Mouse (Mus musculus) spleen, adult 2 months (tissue): ENCODE results near the gene Grip2. TPM values are rescaled to one million over a fixed set of nuclear protein-coding genes. Genes with fewer than 3 reads are reported as not detected.

Source experiments
- DNase-seq, 2 experiments: peaks; one replicate each; pipeline versions ENCODE4 v3.0.0 to v3.0.0-alpha.2; 2012 to 2021; ENCODE audit warnings: low spot score in 2 of 2, low read depth in 1 of 2
- H3K27ac ChIP-seq: fragments of 200-500 bp; 2 replicates; pipeline ENCODE4 v1.5.1; 2012; ENCODE audit warnings: low read length, inconsistent platforms; ENCODE audit not compliant: insufficient read depth
- H3K27me3 ChIP-seq: fragments of 200-500 bp; 2 replicates; pipeline ENCODE4 v1.6.1; 2012; ENCODE audit warnings: mild to moderate bottlenecking, moderate library complexity, low read length, inconsistent platforms; ENCODE audit not compliant: control insufficient read depth, insufficient read depth
- H3K36me3 ChIP-seq: fragments of 200-500 bp; 2 replicates; pipeline ENCODE4 v1.6.1; 2012; ENCODE audit warnings: mild to moderate bottlenecking, low read length, inconsistent platforms; ENCODE audit not compliant: control insufficient read depth, insufficient read depth
- H3K4me1 ChIP-seq: fragments of 200-500 bp; 2 replicates; pipeline ENCODE4 v1.6.1; 2011; ENCODE audit warnings: inconsistent platforms; ENCODE audit not compliant: control insufficient read depth, insufficient read depth, insufficient read length
- H3K4me3 ChIP-seq: fragments of 200-500 bp; 2 replicates; pipeline ENCODE4 v1.5.1; 2011; ENCODE audit warnings: mild to moderate bottlenecking, inconsistent platforms; ENCODE audit not compliant: insufficient read depth, insufficient read length; ENCODE audit errors: extremely low read depth
- CTCF ChIP-seq: fragments of 200-500 bp; IDR thresholded peaks from 2 replicates; pipeline ENCODE4 v1.5.1; 2011; ENCODE audit warnings: mild to moderate bottlenecking, inconsistent platforms; ENCODE audit not compliant: insufficient read depth, insufficient read length, insufficient replicate concordance; ENCODE audit errors: extremely low read depth
- POLR2A ChIP-seq: fragments of 200-500 bp; IDR thresholded peaks from 2 replicates; pipeline ENCODE4 v1.6.1; 2011; ENCODE audit warnings: low read depth, low read length, inconsistent platforms
- WGBS: fragments of 180-500 bp; shearing (Covaris S2); methylation state at CpG from one replicate; pipeline ENCODE4 v1.1.7; 2018; 5-methylcytosine and 5-hydroxymethylcytosine counted together
- polyA plus RNA-seq: library from polyadenylated mRNA; depleted of rRNA; stranded (reverse); fragments of >200 nt; gene quantifications from 2 replicates; pipeline ENCODE4 v1.2.3, GENCODE M21; 2012

The Grip2 gene
- polyA plus RNA-seq, 1 experiment = 1.5 TPM

DNA sequence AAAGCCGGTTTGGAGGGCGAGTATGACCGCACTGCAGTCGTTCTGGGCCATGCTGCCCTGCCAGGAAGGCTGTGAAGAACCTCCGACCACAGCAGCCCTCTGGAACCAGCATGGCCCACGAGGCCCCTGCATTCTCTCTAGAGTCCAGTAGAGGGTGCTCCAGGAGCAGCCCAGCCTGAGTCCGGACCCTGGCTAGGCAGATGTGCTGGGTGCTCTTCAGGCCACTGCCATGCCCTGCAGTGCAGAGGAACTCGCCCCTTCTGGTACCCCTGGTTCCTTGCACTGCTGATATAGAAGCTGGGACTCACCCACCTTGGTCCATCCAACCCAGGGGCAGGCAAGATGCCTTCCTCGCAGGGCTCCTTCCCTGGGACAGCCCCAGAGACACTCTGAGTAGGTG, 50.5 kb downstream of the Grip2 start:
- WGBS = 13% methylated on average over 9 of the region's 9 CpGs
- DNase-seq = peak in 1 of 2 experiments; percentile 16
- Histone ChIP-seq H3K27ac (no peak overlapping the region), H3K4me3 (no peak overlapping the region), H3K4me1 (no peaks in the 10 kb centered on the region), H3K36me3 (no peaks in the 10 kb centered on the region), H3K27me3 (no peaks in the 10 kb centered on the region)
- TF ChIP-seq POLR2A (no peak), CTCF (peak; percentile 68; the same call in 1 of the 2 replicates)

DNA sequence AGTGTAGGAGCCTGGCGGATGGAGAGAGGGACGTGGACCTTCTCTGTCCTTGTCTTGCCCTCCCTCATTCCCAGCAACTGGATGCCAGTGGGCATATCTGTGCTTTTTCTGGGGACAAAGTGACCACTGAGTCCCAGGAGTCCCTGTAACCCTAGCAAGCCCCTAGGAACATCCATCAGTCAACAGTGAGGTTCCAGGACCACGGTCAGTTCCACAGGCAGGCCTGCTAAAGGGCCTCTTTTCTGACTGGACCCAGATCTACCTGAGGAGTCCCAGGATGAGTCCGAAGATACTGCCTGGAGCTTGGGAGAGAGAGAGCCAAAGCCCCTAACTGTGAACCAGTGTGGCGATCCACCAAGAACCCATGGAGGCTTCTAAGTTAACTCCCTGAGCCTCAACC, 53.1 kb downstream of the Grip2 start:
- no peaks in the 10 kb centered on the region for H3K36me3 ChIP-seq
- no peak overlapping the region for H3K4me3 ChIP-seq
- WGBS = 73% methylated on average over 5 of the region's 5 CpGs
- no peak overlapping the region for H3K27ac ChIP-seq
- no peak for TF ChIP-seq CTCF
- TF ChIP-seq POLR2A = no peak
- H3K4me1 ChIP-seq = no peaks in the 10 kb centered on the region
- no peak for DNase-seq
- H3K27me3 ChIP-seq = no peaks in the 10 kb centered on the region

DNA sequence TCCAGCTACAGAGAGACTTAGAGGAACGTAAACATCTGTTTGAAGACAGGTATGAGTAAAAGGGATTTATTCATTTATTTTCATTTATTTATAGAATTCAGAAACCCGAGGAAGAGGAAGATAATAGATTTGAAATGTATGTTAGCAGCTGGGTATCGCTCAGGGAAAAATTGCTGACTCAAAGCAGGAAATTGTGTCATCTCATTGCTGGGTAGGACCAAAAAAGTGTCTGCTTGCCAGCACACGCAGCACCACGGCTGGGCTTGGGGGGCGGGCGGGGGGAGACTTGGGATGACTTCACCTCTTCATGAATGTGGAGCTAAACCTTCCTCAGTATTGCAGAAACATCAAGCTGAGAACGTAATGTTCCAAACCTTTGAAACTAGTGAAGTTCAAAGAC, 59.5 kb downstream of the Grip2 start:
- H3K27ac ChIP-seq = no peak overlapping the region
- H3K27me3 ChIP-seq = no peaks in the 10 kb centered on the region
- H3K36me3 ChIP-seq = no peaks in the 10 kb centered on the region
- WGBS = 25% methylated on average over 8 of the region's 8 CpGs
- H3K4me1 ChIP-seq = no peaks in the 10 kb centered on the region
- no peak for DNase-seq
- TF ChIP-seq POLR2A (no peak), CTCF (no peak)
- H3K4me3 ChIP-seq = no peak overlapping the region

GRCm38 (mm10) chr6:91762051-91762742, 64.9 kb downstream of the Grip2 start:
- WGBS = 77% methylated on average over 9 of the region's 9 CpGs
- no peak for DNase-seq
- Histone ChIP-seq H3K4me3 (no peak overlapping the region), H3K4me1 (no peaks in the 10 kb centered on the region), H3K27ac (no peak overlapping the region), H3K36me3 (peaks cover 9% of the 10 kb centered on the region), H3K27me3 (no peaks in the 10 kb centered on the region)
- TF ChIP-seq CTCF = no peak
- TF ChIP-seq POLR2A = no peak

DNA sequence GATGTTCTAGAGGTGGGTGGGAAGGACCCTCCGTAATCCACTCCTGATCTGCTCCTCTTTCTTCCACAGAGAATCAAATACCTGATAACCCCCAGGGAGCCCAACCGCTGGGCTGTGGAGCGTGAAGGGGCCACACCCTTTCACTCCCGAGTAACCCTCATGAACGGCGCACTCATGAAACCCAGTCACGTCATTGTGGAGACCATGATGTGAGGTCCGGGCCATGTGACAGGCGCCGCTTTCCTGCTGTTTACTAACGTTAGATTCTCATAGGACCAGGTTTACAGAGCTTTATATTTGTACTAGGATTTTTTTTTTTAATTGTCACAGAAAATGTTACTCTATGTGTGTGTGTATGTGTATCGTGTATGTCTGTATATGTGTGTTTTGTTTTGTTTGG, 72.2 kb downstream of the Grip2 start:
- DNase-seq = no peak
- H3K4me3 ChIP-seq = no peak overlapping the region
- no peak overlapping the region for H3K27ac ChIP-seq
- no peaks in the 10 kb centered on the region for H3K4me1 ChIP-seq
- no peaks in the 10 kb centered on the region for H3K27me3 ChIP-seq
- WGBS = 74% methylated on average over 12 of the region's 12 CpGs
- peaks cover 52% of the 10 kb centered on the region for H3K36me3 ChIP-seq
- TF ChIP-seq CTCF = no peak

DNA sequence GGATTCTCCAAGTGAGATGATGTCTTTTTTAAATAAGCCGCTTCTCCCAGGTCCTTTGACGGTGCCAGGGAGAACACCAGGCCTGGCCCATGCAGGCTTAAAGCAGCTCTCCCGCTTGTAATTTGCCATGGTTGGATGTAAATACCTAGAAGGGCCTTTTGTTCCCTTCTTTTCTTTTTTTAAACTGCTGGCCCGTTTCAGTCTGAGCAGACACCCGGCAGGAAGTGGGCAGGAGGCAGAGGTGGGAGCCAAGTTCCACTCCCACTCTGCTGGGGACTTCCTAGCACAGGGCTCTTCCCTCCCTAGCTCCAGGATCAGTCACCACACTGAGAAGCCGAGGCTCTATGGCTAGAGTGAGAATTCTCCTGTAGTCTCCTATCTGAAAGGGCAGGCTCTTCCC, 73.0 kb downstream of the Grip2 start:
- Histone ChIP-seq H3K4me1 (no peaks in the 10 kb centered on the region), H3K27me3 (no peaks in the 10 kb centered on the region), H3K4me3 (no peak overlapping the region), H3K36me3 (peaks cover 52% of the 10 kb centered on the region), H3K27ac (no peak overlapping the region)
- no peak for DNase-seq
- TF ChIP-seq POLR2A (no peak), CTCF (no peak)
- WGBS = 62% methylated on average over 6 of the region's 6 CpGs

- no peak for DNase-seq
- 85% methylated on average over 8 of the region's 8 CpGs for WGBS
- no peaks in the 10 kb centered on the region for H3K27me3 ChIP-seq
- H3K4me1 ChIP-seq = no peaks in the 10 kb centered on the region
- H3K4me3 ChIP-seq = no peak overlapping the region
- TF ChIP-seq CTCF (no peak), POLR2A (no peak)
- H3K27ac ChIP-seq = no peak overlapping the region
- H3K36me3 ChIP-seq = peaks cover 51% of the 10 kb centered on the region
These were observed 74.2 kb downstream of the Grip2 start for GRCm38 (mm10) chr6:91752884-91753283.
